Mouse (Mus musculus): Measurements from ENCODE around the gene Hemk1.
A peak's percentile ranks its signal among the peaks of the same experiment; 100 is the strongest.

Gene Hemk1

GRCm38 (mm10) chr9:107295616-107296015 is 42.5 kb downstream of the Hemk1 start:
- DNase-seq (ENCODE audit: low spot score in 2 of 2): no peak

- peak; percentile 56 to 78 for DNase-seq (ENCODE audit: low spot score in 2 of 2)
These were observed 43.9 kb downstream of the Hemk1 start for GRCm38 (mm10) chr9:107294249-107294648.

GRCm38 (mm10) chr9:107290897-107291296 is 47.3 kb downstream of the Hemk1 start:
- peak; percentile 59 to 86 for DNase-seq (ENCODE audit: low spot score in 2 of 2)

GRCm38 (mm10) chr9:107289211-107290076 is 48.7 kb downstream of the Hemk1 start, which contains the start of gene Mapkapk3:
Gene Mapkapk3 (minus strand): TSS chr9:107289877.
- peak; percentile 79 to 83 for DNase-seq (ENCODE audit: low spot score in 2 of 2)

GRCm38 (mm10) chr9:107288711-107289110 is 49.4 kb downstream of the Hemk1 start:
- DNase-seq (ENCODE audit: low spot score in 2 of 2): no peak

- no peak for DNase-seq (ENCODE audit: low spot score in 2 of 2)
These were observed 50.0 kb downstream of the Hemk1 start for GRCm38 (mm10) chr9:107288105-107288650.

GRCm38 (mm10) chr9:107287294-107287693 is 50.9 kb downstream of the Hemk1 start:
- no peak for DNase-seq (ENCODE audit: low spot score in 2 of 2)

GRCm38 (mm10) chr9:107285009-107285408 is 53.1 kb downstream of the Hemk1 start:
- DNase-seq (ENCODE audit: low spot score in 2 of 2): peak in 1 of 2 experiments; percentile 33

GRCm38 (mm10) chr9:107282951-107283350 is 55.2 kb downstream of the Hemk1 start:
- DNase-seq (ENCODE audit: low spot score in 2 of 2): no peak

GRCm38 (mm10) chr9:107281241-107281987 is 56.7 kb downstream of the Hemk1 start:
- no peak for DNase-seq (ENCODE audit: low spot score in 2 of 2)

- DNase-seq (ENCODE audit: low spot score in 2 of 2): peak; percentile 22 to 28
These were observed 57.7 kb downstream of the Hemk1 start for GRCm38 (mm10) chr9:107280322-107281027.

- DNase-seq (ENCODE audit: low spot score in 2 of 2): peak in 1 of 2 experiments; percentile 19
These were observed 58.5 kb downstream of the Hemk1 start for GRCm38 (mm10) chr9:107279378-107280321.

- DNase-seq (ENCODE audit: low spot score in 2 of 2): no peak
These were observed 59.4 kb downstream of the Hemk1 start for GRCm38 (mm10) chr9:107278527-107279377.

GRCm38 (mm10) chr9:107278126-107278525 is 60.0 kb downstream of the Hemk1 start:
- no peak for DNase-seq (ENCODE audit: low spot score in 2 of 2)

- DNase-seq (ENCODE audit: low spot score in 2 of 2): no peak
These were observed 60.5 kb downstream of the Hemk1 start for GRCm38 (mm10) chr9:107277603-107278002.

Measured in thymus, postnatal 10 days (tissue).